Mouse (Mus musculus) spleen, postnatal 4 days (tissue): ENCODE results near the gene Olfr279.
A peak's percentile ranks its signal among the peaks of the same experiment; 100 is the strongest.
"Not testable (repeated sequence)": the region's sequence is repeated elsewhere in the genome, so short reads cannot be mapped to it uniquely, and the experiment has no call there.

Experiments
- DNase-seq, 2 experiments: peaks; one replicate each; pipeline ENCODE4 v3.0.0; 2022; ENCODE audit warnings: low spot score in 2 of 2

Olfr279 gene

GRCm38 (mm10) chr15:98511386-98511928, 19.3 kb downstream of the Olfr279 start:
- peak in 1 of 2 experiments; percentile 35 for DNase-seq

- DNase-seq, result no peak
Measured at GRCm38 (mm10) chr15:98512232-98512631, 20.0 kb downstream of the Olfr279 start.

DNA sequence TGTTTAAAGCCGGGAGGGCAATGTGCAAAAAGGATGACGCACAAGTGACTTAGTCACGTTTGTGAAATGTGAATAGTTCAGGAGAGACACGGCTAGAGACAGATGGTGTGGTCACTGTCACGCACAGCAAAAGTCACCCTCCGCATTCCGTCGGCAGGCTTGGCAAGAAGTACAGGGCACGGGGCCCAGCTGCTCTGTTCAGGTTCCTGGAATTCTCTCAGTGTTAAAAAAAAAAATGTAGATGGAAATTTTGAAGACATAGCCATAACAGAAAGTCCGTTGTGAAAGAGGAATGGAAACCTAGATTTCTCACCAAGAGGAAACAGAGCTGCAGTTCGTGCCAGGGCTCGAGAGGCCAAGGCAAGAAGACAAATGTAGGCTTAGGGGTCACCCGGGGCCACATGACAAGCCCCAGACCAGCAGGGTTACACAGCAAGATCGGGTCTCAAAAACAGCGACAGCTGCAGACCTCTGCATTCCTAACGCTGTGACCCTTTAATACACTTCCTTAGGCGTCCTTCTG, 20.7 kb downstream of the Olfr279 start:
- DNase-seq, result peak in 1 of 2 experiments; percentile 68

- not testable (repeated sequence) for DNase-seq
Measured at GRCm38 (mm10) chr15:98513676-98514075, 21.5 kb downstream of the Olfr279 start.

DNA sequence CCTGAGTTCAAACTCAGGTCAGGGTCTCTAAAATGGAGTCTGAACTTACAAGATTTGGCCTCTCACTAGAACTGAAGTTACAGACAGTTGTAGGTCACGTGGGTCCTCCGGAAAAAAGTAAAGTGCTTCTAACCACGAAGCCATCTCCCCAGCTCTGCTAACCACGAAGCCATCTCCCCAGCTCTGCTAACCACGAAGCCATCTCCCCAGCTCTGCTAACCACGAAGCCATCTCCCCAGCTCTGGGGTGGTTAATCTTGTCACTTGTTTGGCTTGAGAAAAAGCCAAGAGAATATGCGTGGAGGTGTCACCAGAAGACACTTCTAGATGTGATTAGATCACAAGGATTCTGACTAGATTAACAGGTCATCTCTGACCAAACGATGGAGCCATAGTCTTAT, 21.9 kb downstream of the Olfr279 start:
- no peak for DNase-seq

DNA sequence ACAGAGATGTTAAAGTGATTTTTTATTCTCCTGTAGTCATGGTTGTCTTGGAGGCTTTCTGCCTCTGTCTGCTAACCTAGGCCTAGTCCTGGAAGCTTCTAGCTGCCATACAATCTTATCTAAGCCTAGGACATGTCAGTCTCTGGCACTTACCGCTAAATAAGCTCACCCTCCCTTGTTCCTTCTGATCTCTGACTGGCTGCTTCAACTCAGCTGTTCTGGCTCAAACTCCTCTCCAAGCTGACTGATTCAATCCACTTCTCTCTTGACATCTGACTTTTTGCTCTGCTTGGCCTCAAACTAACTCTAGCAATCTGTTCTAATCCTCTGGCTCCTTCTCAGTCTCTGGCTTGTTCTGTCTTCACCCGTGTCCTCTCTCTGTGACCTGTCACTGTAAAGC, 22.6 kb downstream of the Olfr279 start:
- DNase-seq, result not testable (repeated sequence)

DNA sequence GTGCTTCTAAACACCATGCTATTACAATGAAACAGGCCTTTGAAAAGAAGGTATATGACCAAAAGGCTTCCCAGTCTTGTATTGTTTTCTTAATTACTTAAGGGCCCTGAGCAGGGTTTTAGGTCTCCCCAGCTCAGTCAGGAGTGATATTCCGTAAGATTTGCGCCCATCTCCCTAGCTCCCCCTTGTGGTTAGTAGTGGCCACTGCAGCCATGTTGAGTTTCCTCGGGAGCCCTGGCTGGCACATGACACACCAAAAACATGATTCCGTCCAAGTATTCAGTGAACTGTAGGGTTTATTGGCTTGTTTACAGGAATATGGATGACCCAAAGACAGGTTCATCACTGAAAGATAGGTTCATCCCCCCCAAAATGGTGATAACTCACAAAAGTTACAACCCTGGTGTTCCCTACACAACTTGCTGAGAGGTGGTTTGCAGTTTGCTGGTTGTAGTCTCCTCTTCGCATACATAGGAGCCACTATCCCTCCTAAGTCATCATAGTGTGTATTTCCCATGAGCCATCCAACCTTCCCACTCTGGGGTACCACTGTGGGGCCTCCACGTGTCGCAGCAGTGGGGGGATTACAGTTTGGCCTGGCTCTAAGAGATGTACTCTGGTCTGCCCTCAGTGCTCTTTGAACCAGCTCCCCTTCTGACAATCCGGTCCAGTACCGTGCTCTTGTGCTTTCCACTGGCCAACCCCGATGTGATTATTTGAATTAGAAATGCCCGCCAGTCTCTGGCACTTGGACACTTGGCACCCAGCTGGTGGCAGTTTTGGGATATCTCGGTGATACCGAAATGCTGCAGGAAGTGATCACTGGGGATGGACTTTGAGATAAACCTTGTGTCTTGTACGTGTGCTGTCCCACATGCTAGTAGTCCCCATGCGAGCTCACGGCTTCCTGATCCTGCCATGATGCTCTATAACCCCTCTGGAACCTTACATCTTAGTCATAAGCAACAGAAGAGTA, 25.5 kb downstream of the Olfr279 start:
- peak; percentile 62 to 86 for DNase-seq

- DNase-seq, result no peak
Measured at GRCm38 (mm10) chr15:98521245-98521644, 29.0 kb downstream of the Olfr279 start.

DNA sequence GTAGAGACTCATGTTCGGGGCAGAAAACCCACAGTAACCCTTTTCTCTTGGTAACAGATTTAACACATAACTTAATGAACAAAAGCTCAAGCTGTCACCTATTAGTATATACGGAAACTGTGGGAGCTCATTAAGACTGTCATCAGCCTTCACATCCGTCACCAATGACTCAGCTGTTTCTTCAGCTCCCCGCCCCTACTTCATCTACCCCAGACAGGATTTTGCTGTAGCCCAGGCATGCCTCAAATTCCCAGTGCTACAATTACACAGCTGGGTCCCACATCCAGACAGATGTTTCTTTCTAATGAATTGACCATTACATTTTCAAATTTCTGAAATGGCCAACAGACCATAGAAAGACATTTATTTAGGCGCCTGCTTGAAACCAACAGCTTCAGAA, 33.9 kb downstream of the Olfr279 start:
- DNase-seq, result no peak

DNA sequence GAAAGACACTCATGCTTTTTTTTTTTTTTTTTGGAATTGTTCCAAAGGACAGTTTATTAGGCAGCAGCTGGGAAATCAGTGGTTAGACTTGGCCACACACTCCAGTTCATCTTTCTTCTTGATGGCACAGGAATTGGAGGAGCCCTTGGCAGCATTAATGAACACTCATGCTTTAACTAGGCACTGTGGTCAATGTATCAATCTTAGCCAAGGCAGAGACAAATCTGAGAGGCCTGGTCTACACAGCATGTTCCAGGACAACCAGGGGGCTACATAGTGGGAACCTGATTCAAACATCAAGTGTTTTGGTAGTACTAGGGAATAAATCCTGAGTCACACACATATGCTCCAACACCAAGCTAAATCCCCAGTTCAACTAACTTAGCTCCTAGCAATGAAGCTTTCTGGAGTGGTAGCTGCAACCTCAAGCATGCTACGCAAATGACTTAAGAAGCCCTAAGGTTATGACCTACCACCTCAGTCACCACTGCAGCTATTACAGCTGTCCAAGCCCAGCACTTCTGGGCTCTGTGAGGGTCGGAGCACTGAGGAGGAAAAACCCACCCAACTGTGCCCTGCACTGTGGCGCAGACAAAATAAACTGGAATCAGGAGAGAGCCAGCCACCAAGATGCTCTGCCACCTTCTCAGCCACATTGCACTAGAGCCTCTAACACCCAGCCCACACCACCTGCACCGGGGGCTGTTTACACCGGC, 35.0 kb downstream of the Olfr279 start:
- no peak for DNase-seq

- DNase-seq, result no peak
Measured at GRCm38 (mm10) chr15:98528066-98528563, 35.9 kb downstream of the Olfr279 start.

- no peak for DNase-seq
Measured at GRCm38 (mm10) chr15:98532281-98532680, 40.1 kb downstream of the Olfr279 start.

DNA sequence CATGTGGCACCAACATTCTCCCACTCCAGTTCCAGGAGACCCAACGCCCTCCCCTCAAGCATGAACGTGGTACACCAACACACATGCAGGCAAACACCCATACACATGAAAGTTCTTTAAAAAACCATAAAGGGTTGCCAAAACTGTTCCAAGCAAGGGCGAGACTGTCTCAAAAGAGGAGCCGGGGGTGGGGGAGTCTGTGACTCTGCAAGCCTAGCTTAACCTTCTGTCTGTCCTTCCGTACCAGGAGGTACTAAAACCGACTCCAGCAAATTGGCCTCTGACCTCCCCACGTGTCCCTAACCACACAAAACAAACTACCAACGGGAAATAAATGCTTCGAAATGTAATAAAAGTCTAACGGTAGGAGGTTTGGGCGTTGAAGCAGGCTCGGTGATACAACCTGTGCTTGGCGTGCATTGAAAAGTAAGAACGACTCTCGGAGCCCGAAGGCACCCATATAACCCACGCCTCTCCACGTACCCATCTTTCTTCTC, 40.9 kb downstream of the Olfr279 start:
- no peak for DNase-seq

GRCm38 (mm10) chr15:98533881-98534627, 41.9 kb downstream of the Olfr279 start, which contains the start of gene Kansl2:
TSS of gene Kansl2 (minus strand) at chr15:98534264.
- DNase-seq, result peak; percentile 97 to 98

DNA sequence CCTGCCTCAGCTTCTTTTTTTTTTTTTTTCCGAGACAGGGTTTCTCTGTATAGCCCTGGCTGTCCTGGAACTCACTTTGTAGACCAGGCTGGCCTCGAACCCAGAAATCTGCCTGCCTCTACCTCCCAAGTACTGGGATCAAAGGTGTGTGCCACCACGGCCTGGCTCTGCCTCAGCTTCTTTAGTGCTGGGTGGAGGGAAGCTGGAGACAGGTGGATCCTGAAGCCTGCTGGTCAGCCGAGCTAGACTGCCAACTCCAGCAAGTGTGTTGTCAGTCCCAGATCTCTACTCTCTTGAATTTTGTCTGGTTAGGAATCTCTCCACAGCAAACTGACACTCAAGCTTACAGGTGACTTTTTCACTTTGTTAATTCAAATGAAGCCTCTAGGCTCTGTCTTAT, 43.7 kb downstream of the Olfr279 start:
- no peak for DNase-seq

- no peak for DNase-seq
Measured at GRCm38 (mm10) chr15:98536828-98537510, 44.8 kb downstream of the Olfr279 start.

- DNase-seq, result no peak
Measured at GRCm38 (mm10) chr15:98537923-98538322, 45.7 kb downstream of the Olfr279 start.

- no peak for DNase-seq
Measured at GRCm38 (mm10) chr15:98541064-98541463, 48.9 kb downstream of the Olfr279 start.

GRCm38 (mm10) chr15:98543341-98543740, 51.1 kb downstream of the Olfr279 start:
- no peak for DNase-seq

- DNase-seq, result no peak
Measured at GRCm38 (mm10) chr15:98545151-98545550, 52.9 kb downstream of the Olfr279 start.
